Mouse (Mus musculus) gastrocnemius, postnatal 25 days (tissue): ENCODE results near the gene Prcp. TPM values are rescaled to one million over a fixed set of nuclear protein-coding genes. Genes with fewer than 3 reads are reported as not detected.

Experiments
- DNase-seq: peaks from one replicate; pipeline ENCODE4 v3.0.0; 2022
- total RNA-seq, 2 experiments: library from RNA; stranded (reverse); gene quantifications; 1 replicate in 1 of 2; 2 replicates in 1 of 2; pipeline ENCODE4 v1.2.3; 2021

Gene Prcp
- total RNA-seq, 2 experiments from 2014 or later: 3.7 to 6.6 TPM

DNA sequence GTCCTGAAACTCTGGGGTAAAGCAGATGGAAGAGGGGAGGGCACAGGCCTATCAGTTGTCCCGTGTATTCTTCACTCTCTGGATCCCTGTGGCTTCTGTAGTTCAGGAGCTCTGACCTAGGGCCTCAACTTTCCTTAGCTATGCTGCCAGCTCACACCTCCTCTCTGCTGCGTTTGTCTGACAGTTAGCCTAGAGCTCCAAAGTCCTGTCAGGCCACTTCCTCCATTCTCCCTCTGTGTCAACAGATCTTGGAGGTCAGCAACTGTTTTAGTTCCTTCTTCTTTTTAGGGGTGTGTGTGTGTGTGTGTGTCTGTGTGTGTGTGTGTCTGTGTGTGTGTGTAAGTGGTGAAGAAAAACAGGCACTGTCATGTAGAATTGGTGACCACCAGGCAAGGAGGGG, 106.5 kb downstream of the Prcp start:
- no peak for DNase-seq

DNA sequence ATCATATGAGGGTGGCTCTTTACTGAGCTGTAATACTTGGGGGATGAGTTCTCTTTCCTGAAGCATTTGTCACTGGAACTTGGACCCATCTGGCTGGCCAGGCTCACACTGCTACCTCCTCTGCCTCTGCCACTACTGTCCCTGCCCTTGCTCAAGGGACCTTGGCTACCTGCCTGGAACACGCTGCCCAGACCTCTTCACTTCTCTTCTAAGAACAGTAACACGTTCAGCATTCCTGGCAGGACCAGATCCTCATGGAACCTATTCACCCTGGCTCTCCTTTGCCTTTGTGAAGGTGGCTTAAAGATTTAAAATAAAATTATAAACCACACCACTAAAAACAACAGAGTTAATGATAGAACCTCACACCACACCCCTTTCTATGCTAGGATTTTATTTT, 107.6 kb downstream of the Prcp start:
- DNase-seq: no peak

Other genes with a start within 250 kb of the Prcp start
- under 1 TPM; 0.62 to 0.69 TPM for gene Ankrd42, start 237.3 kb upstream of the Prcp start, total RNA-seq
- 10 to 100 TPM; 17.9 to 19.9 TPM for gene Pcf11, start 204.5 kb upstream of the Prcp start, total RNA-seq
- gene Rab30, start 132.9 kb upstream of the Prcp start, total RNA-seq: 10 to 100 TPM in 1 of 2 experiments, 1 to 10 TPM in 1; 6.7 to 12.7 TPM
- gene Ddias, start 223 bp upstream of the Prcp start, total RNA-seq: under 1 TPM in 1 of 2 experiments, not detected in 1; 0.24 TPM
- 1 to 10 TPM; 1.5 to 1.6 TPM for gene Fam181b, start 205.4 kb downstream of the Prcp start, total RNA-seq